Mouse (Mus musculus) neural tube, embryonic 13.5 days (tissue): ENCODE results near the gene Fgfr2. TPM values are rescaled to one million over a fixed set of nuclear protein-coding genes. Genes with fewer than 3 reads are reported as not detected.

Source experiments
- ATAC-seq: fragments of 200-750 bp; cut with Nextera tagmentation; 2 replicates; pipeline ENCODE4 v1.8.0; 2017; ENCODE audit warnings: low read depth, mild to moderate bottlenecking, moderate TSS enrichment, moderate library complexity
- H3K27ac ChIP-seq: fragments of 300-500 bp; sonication (generic); replicated peaks from 2 replicates; pipeline ENCODE4 v1.5.1; 2015; ENCODE audit warnings: moderate library complexity, mild to moderate bottlenecking, inconsistent platforms
- H3K27me3 ChIP-seq: fragments of 300-500 bp; sonication (generic); 2 replicates; pipeline ENCODE4 v1.6.1; 2015; ENCODE audit warnings: mild to moderate bottlenecking, inconsistent platforms
- H3K36me3 ChIP-seq: fragments of 300-500 bp; sonication (generic); 2 replicates; pipeline ENCODE4 v1.6.1; 2015; ENCODE audit warnings: mild to moderate bottlenecking, inconsistent platforms
- H3K4me1 ChIP-seq: fragments of 300-500 bp; sonication (generic); replicated peaks from 2 replicates; pipeline ENCODE4 v1.6.1; 2015; ENCODE audit warnings: inconsistent platforms
- H3K4me2 ChIP-seq: fragments of 300-500 bp; sonication (generic); 2 replicates; pipeline ENCODE4 v1.6.1; 2015; ENCODE audit warnings: inconsistent platforms, mild to moderate bottlenecking, moderate library complexity
- H3K4me3 ChIP-seq: fragments of 300-500 bp; sonication (generic); 2 replicates; pipeline ENCODE4 v1.5.1; 2015; ENCODE audit warnings: mild to moderate bottlenecking, inconsistent platforms
- H3K9ac ChIP-seq: fragments of 300-500 bp; sonication (generic); 2 replicates; pipeline ENCODE4 v1.6.1; 2015; ENCODE audit warnings: moderate library complexity, mild to moderate bottlenecking, inconsistent platforms
- H3K9me3 ChIP-seq: fragments of 300-500 bp; sonication (generic); 2 replicates; pipeline ENCODE4 v1.6.1; 2016; ENCODE audit warnings: inconsistent platforms
- WGBS: fragments of 180-500 bp; shearing (Covaris S2); methylation state at CpG from one replicate; pipeline ENCODE4 v1.1.7; 2015; 5-methylcytosine and 5-hydroxymethylcytosine counted together
- polyA plus RNA-seq: library from polyadenylated mRNA; unstranded; fragments of >200 nt; fragmentation: Nextera tagmentation; extraction: Ambion mirVana; gene quantifications from 2 replicates; pipeline ENCODE4 v1.2.1, GENCODE M21; 2015

The Fgfr2 gene
- polyA plus RNA-seq, 1 experiment from 2014 or later = 22.9 TPM

DNA sequence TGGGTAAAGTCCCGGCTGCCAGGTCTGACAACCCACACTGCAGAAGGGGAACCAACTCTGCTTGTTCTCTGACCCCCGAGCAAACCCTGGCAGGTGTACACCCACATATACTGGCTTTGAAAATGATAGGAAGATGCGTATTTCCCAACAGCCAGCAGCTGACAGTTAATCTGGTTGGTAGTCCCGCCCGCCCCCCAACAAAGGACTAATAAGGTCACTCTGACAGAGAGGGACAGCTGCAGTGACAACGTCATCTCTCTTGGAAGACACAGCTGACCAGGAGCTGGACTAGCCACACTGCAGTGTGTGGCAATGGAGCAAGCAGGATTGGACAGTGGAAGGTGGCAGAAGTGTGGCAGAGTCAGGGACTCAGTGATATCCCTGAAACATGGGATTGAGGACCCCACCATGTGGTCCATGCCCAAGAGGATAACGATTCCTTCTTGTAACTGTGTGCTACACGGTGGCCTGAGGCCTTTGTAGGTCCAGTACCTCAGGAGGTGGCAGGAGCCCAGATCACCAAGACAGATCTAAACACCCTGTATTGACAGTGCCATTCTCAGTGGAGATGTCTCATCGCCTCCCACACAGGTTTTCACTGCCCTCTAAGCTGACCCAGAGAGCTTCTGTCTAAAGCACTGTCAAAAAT is 130.1 kb downstream of the Fgfr2 start:
- no peak for ATAC-seq
- no peaks in the 10 kb centered on the region for H3K27me3 ChIP-seq
- H3K4me2 ChIP-seq = no peak overlapping the region

DNA sequence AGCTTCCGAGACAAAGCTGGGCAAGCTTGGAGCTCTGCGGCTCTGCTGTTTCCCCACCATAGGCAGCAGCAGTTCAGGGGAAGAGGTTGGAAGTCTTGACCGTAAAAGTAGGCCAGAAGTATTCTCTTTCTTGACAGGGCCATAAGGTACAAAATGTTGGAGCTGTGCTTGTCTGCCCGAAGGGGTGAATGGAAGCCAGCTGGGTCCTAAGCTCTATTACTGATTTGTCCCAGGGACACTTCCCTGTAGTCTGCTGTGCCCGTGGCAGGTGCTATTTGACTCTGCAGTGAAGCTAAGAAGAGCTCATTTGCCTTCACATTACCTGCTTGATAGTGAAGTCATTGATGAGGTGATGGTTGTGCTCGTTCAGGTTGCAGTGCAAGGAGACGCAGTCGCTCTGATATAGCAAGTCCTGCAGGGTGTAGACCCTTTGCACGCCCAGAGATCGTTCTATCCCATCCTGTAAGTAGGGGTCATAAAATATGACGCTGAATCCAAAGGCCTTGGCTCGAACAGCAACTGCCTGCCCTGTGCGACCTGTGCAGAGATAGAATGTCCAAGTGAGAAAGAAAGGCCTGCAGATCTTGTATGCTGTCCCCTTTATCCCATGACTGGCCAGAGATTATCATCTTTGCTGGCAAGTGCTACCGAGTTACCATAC is 131.8 kb downstream of the Fgfr2 start:
- no peak overlapping the region for H3K27ac ChIP-seq
- no peak for ATAC-seq
- H3K27me3 ChIP-seq = no peaks in the 10 kb centered on the region
- peaks cover 64% of the 10 kb centered on the region for H3K36me3 ChIP-seq
- H3K4me2 ChIP-seq = no peak overlapping the region
- H3K9ac ChIP-seq = no peak overlapping the region
- no peaks in the 10 kb centered on the region for H3K9me3 ChIP-seq
- H3K4me3 ChIP-seq = no peak overlapping the region
- 92% methylated on average over 14 of the region's 14 CpGs for WGBS
- peaks cover 13% of the 10 kb centered on the region for H3K4me1 ChIP-seq

More for the DNA sequence above, 130.1 kb downstream of the Fgfr2 start:
- 93% methylated on average over 9 of the region's 9 CpGs for WGBS
- H3K9me3 ChIP-seq = no peaks in the 10 kb centered on the region
- peaks cover 72% of the 10 kb centered on the region for H3K36me3 ChIP-seq
- H3K9ac ChIP-seq = no peak overlapping the region
- no peak overlapping the region for H3K27ac ChIP-seq
- H3K4me1 ChIP-seq = peaks cover 13% of the 10 kb centered on the region
- H3K4me3 ChIP-seq = no peak overlapping the region

DNA sequence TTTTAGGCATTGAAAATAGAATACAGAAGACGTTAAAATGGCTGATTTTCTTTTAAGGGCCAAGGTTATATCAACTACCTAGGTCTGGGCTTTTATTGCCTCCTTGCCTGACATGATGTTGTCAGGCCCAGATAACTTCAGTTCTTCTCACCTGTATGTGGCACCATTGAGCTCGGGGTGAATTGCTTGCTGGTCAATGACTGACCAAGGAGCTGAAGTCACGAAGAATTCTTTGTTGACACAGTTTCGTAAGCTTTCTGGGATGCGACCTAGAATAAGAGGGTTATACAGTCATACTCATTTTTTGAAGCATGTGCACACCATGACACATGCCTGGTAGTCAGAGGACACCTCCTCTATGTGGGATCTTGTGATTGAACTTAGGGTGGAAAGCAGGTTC is 133.3 kb downstream of the Fgfr2 start:
- Histone ChIP-seq H3K27ac (no peak overlapping the region), H3K36me3 (peaks cover 60% of the 10 kb centered on the region), H3K9ac (no peak overlapping the region), H3K27me3 (no peaks in the 10 kb centered on the region), H3K4me3 (no peak overlapping the region), H3K9me3 (no peaks in the 10 kb centered on the region), H3K4me2 (no peak overlapping the region), H3K4me1 (peaks cover 7% of the 10 kb centered on the region)
- WGBS = 93% methylated on average over 5 of the region's 5 CpGs
- ATAC-seq = no peak

DNA sequence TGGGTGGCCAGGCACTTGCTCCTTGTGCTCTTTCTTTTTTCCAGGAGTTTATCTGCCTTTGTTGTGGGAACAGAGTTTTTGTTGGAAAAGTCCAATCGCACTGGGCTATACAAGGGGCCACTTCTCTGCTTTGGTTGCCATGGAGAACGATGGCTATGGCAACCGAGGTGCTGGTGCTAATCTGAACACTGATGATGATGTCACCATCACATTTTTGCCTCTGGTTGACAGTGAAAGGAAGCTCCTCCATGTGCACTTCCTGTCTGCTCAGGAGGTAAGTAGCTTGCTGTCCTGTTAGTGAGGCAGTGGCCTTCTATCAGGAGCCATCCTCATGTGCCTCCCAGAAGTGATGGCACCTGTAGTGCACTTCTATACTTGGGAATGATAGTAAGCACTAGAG is 140.5 kb downstream of the Fgfr2 start:
- Histone ChIP-seq H3K4me2 (no peak overlapping the region), H3K36me3 (peaks cover 50% of the 10 kb centered on the region), H3K4me3 (no peak overlapping the region), H3K27ac (no peak overlapping the region), H3K4me1 (no peaks in the 10 kb centered on the region), H3K27me3 (no peaks in the 10 kb centered on the region), H3K9me3 (no peaks in the 10 kb centered on the region), H3K9ac (no peak overlapping the region)
- ATAC-seq = no peak
- WGBS = 49% methylated on average over 3 of the region's 3 CpGs

DNA sequence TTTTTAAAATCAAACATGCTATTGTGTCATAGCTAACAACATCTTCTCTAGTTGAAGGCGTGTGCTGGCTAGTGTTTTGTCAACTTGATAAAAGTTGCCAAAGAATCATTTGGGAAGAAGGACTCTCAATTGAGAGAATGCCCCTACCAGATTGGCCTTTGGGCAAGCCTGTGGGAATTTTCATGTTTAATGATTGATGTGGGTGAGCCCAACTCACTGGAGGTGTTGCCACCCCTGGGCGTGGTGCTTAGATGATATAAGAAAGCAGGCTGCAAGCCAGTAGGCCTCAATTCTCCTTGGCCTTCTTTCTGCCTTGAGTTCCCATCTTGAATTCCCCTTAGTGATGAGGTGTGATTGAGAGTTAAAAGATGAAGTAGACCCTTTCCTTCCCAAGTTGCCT is 145.2 kb downstream of the Fgfr2 start:
- WGBS = 96% methylated on average over 2 of the region's 2 CpGs
- Histone ChIP-seq H3K9me3 (no peaks in the 10 kb centered on the region), H3K4me2 (no peak overlapping the region), H3K27me3 (no peaks in the 10 kb centered on the region), H3K9ac (no peak overlapping the region), H3K36me3 (peaks cover 31% of the 10 kb centered on the region), H3K4me3 (no peak overlapping the region), H3K27ac (no peak overlapping the region), H3K4me1 (no peaks in the 10 kb centered on the region)
- no peak for ATAC-seq

DNA sequence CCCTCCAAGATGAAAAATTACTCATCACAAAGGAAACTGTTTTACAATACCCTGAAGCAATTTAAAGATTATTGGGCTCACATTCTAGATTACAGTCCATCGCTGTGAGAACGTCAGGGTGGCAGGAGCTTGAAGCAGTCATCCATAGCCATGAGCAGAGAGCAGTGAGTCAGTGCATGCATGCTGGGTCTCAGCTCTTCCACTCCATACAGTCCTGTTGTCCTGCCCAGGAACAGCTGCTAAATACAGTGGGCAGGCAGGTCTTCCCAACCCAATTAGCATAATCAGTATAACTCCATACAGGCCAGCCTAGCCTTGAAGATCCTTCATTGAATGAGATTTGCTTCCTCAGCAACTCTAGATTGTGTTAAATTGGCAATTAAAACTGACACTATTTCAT is 147.1 kb downstream of the Fgfr2 start:
- Histone ChIP-seq H3K9me3 (no peaks in the 10 kb centered on the region), H3K27ac (no peak overlapping the region), H3K4me1 (no peaks in the 10 kb centered on the region), H3K36me3 (peaks cover 18% of the 10 kb centered on the region), H3K4me3 (no peak overlapping the region), H3K4me2 (no peak overlapping the region), H3K9ac (no peak overlapping the region), H3K27me3 (no peaks in the 10 kb centered on the region)
- ATAC-seq = no peak
- WGBS = 62% methylated on average over 2 of the region's 2 CpGs

DNA sequence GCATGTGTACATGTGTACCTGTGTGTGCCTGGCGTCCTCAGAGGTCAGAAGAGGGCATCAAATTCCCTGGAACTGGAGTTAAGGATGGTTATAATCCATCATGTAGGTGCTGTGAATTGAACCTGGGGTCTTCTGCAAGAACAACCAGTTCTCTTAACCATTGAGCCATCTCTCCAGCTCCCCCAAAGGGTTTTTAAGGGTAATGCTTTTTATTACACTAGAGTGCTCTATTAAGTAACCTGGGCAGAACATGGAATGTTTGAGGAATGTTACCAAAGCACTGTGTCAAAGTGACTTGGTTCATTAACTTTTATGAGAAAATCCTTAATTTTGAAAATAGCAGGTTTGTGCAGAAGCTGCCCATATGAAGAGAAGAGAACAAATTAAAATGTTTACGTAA is 151.1 kb downstream of the Fgfr2 start:
- H3K9me3 ChIP-seq = no peaks in the 10 kb centered on the region
- H3K4me3 ChIP-seq = no peak overlapping the region
- ATAC-seq = no peak
- H3K4me2 ChIP-seq = no peak overlapping the region
- WGBS = 94% methylated on average over 2 of the region's 2 CpGs
- no peaks in the 10 kb centered on the region for H3K4me1 ChIP-seq
- H3K9ac ChIP-seq = no peak overlapping the region
- peaks cover 16% of the 10 kb centered on the region for H3K36me3 ChIP-seq
- H3K27ac ChIP-seq = no peak overlapping the region
- H3K27me3 ChIP-seq = no peaks in the 10 kb centered on the region

DNA sequence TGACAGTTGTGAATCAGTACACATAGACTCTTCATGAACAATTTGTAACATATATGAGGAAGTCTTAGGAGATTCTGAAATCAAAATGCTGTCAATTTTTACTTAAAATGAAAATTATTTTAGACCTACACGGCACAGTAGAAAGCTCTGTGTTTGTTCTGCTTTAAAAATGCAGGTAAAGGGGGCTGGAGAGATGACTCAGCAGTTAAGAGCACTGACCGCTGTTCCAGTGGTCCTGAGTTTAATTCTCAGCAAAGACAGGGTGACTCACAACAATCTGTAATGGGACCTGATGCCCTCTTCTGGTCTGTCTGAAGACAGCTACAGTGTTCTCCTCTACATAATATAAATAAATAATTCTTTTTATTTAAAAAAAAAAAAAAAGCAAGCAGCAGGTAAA is 157.4 kb downstream of the Fgfr2 start:
- Histone ChIP-seq H3K27me3 (no peaks in the 10 kb centered on the region), H3K9me3 (no peaks in the 10 kb centered on the region), H3K4me3 (no peak overlapping the region), H3K9ac (no peak overlapping the region), H3K27ac (no peak overlapping the region), H3K4me1 (no peaks in the 10 kb centered on the region), H3K36me3 (peaks cover 8% of the 10 kb centered on the region), H3K4me2 (no peak overlapping the region)
- WGBS = 80% methylated on average over 2 of the region's 2 CpGs
- ATAC-seq = no peak

DNA sequence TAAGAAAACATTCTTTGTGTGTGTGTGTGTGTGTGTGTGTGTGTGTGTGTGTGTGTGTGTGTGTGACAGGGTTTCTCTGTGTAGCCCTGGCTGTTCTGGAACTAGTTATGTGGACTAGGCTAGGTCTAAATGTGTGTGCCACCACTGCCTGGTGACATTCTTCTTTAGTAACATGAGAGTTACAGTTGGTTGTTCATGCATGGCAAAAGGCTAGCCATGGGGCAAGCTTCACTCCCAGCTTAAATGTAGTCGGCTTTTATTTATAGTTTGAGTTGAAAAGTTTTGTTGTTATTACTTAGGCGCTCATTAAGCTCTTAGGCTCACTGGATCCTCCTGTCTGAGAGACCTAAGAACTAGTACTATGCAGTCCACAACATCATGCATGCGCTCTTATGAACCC is 158.8 kb downstream of the Fgfr2 start:
- peaks cover 7% of the 10 kb centered on the region for H3K36me3 ChIP-seq
- ATAC-seq = no peak
- WGBS = 85% methylated on average over 3 of the region's 3 CpGs

DNA sequence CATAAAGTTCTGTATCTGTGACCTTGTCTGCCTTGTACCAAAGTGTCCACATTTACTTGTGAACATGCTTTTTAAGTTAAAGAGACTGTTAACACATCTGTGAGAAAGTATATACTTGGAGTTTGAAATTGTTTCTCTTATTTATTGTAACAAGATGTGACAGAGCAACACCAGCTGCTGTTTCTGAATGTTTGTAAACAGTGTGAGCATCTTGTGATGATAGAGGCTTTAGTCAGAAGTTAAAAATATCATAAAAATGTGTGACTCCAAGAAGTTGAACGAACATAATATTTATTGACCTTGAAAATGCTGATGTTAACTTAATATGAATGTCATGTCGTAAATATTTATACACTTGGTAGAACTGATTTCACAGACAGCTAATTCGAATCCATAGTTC is 172.5 kb downstream of the Fgfr2 start:
- WGBS = 91% methylated on average over 3 of the region's 3 CpGs
- Histone ChIP-seq H3K36me3 (no peaks in the 10 kb centered on the region), H3K4me3 (no peak overlapping the region), H3K27ac (no peak overlapping the region), H3K27me3 (no peaks in the 10 kb centered on the region), H3K9me3 (no peaks in the 10 kb centered on the region), H3K9ac (no peak overlapping the region), H3K4me2 (no peak overlapping the region), H3K4me1 (0 out of 2 replicates have a peak, but pooled peaks cover 7% of the 10 kb centered on the region)
- no peak for ATAC-seq

More for the DNA sequence above, 158.8 kb downstream of the Fgfr2 start:
- no peak overlapping the region for H3K27ac ChIP-seq
- H3K4me3 ChIP-seq = no peak overlapping the region
- H3K4me2 ChIP-seq = no peak overlapping the region
- no peak overlapping the region for H3K9ac ChIP-seq
- no peaks in the 10 kb centered on the region for H3K4me1 ChIP-seq
- H3K27me3 ChIP-seq = no peaks in the 10 kb centered on the region
- no peaks in the 10 kb centered on the region for H3K9me3 ChIP-seq

DNA sequence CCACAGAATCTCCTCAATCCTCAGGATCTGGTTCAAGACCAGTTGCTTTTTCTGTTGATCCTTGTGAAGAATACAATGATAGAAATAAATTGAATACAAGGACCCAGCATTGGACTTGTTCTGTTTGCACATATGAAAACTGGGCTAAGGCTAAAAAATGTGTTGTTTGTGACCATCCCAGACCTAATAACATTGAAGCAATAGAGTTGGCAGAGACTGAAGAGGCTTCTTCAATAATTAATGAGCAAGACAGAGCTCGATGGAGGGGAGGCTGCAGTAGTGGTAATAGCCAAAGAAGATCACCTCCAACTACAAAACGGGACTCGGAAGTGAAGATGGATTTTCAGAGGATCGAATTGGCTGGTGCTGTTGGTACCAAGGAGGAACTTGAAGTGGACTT is 173.2 kb downstream of the Fgfr2 start:
- no peak for ATAC-seq
- Histone ChIP-seq H3K27me3 (no peaks in the 10 kb centered on the region), H3K9me3 (no peaks in the 10 kb centered on the region), H3K36me3 (no peaks in the 10 kb centered on the region), H3K4me1 (0 out of 2 replicates have a peak, but pooled peaks cover 7% of the 10 kb centered on the region), H3K4me2 (no peak overlapping the region), H3K27ac (no peak overlapping the region), H3K4me3 (no peak overlapping the region), H3K9ac (no peak overlapping the region)
- WGBS = 85% methylated on average over 4 of the region's 4 CpGs

DNA sequence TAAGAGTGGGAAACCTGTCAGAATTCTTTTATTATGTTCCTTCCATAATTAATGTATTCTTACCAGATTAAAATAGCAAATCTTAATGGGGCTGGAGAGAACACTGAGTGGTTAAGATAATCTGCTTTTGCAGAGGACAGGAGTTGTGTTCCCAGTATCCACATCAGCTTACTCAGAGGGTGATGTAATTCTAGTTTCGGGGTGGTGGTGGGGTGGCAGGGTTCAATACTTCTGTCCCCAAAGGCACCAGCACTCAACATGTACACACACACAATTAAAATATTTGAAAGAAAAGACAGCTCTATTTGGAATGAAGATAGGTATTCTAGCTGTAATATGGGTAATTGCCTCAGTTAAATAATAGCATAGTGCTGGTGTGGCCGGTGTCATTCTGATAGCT is 182.6 kb downstream of the Fgfr2 start:
- Histone ChIP-seq H3K9me3 (no peaks in the 10 kb centered on the region), H3K4me1 (no peaks in the 10 kb centered on the region), H3K27ac (no peak overlapping the region), H3K4me3 (no peak overlapping the region), H3K36me3 (no peaks in the 10 kb centered on the region), H3K27me3 (no peaks in the 10 kb centered on the region), H3K4me2 (no peak overlapping the region), H3K9ac (no peak overlapping the region)
- ATAC-seq = no peak
- WGBS = 89% methylated on average over 2 of the region's 2 CpGs

DNA sequence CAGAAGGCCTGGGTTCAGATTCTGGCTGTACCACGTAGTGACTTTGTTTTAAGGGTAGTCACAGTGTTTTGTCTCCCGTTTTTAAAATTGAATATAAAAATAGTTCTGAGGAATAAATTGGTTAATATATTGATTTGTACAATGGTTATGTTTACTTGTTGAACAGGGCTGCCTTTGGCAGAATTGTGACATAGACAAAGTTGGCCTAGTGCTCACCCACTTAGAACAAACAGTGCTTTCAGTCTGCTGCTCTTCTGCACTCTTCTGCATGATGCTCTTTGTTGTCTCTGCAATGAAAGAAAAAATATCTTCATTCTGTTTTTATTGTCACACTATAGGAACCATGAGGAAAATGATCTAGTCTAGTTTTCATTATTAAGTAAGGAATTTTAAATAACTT is 184.0 kb downstream of the Fgfr2 start:
- WGBS = 80% methylated on average over 2 of the region's 2 CpGs
- H3K4me2 ChIP-seq = no peak overlapping the region
- ATAC-seq = no peak
- H3K4me1 ChIP-seq = no peaks in the 10 kb centered on the region; the same call in 1 of the 2 replicates
- no peak overlapping the region for H3K4me3 ChIP-seq
- H3K36me3 ChIP-seq = no peaks in the 10 kb centered on the region
- no peaks in the 10 kb centered on the region for H3K9me3 ChIP-seq
- no peak overlapping the region for H3K27ac ChIP-seq
- no peaks in the 10 kb centered on the region for H3K27me3 ChIP-seq
- H3K9ac ChIP-seq = no peak overlapping the region
